Mouse (Mus musculus): ENCODE results near the gene Ppp2r5d. TPM values are rescaled to one million over a fixed set of nuclear protein-coding genes. Genes with fewer than 3 reads are reported as not detected.

Ppp2r5d gene
- total RNA-seq, 2 experiments from 2014 or later: 79.5 to 83.9 TPM

DNA sequence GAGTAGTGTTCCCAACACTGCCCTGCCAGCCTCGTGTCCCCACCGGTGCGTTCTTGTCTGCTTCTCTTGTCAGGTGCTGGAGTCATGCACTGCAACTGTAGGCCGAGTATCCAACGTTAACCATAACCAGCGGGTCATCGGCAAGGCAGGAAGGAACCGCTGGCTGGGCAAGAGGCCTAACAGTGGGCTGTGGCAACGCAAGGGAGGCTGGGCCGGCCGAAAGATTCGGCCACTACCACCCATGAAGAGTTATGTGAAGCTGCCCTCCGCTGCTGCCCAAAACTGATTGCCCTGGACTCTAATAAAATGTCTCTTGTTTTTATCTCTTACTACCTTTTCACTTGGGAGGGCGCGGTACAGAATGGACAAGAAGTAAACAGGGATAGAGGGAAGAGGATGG, 55.1 kb downstream of the Ppp2r5d start:
- no peak for TF ChIP-seq CTCF (IDR thresholded peaks at IDR 0.05)

DNA sequence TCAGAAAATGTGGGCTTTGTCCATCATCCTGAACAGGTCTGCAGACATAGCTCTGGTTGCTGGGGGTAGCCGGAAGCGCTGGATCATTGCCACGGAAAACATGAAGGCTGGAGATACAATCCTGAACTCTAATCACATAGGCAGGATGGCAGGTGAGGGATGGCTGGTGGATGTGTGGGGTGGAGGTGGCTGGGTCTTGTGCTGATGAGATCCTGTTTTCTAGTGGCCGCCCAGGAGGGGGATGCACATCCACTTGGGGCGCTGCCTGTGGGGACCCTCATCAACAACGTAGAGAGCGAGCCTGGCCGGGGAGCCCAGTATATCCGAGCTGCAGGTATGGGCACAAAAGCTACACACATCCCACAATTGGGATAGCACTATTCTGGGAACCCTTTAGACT, 56.5 kb downstream of the Ppp2r5d start:
- DNase-seq (ENCODE audit: extremely low spot score in 1 of 2, low spot score in 2 of 2): no peak
- Histone ChIP-seq H3K4me3 (no peak overlapping the region), H3K27ac (no peak overlapping the region)
- TF ChIP-seq CTCF (IDR thresholded peaks at IDR 0.05): no peak
- intact Hi-C loops (cut with DNase I): loop anchor here (10.0 kb wide), 1 partner anchor 94 kb away; the partner anchor contains the start of gene Srf

More for the DNA sequence above, 55.1 kb downstream of the Ppp2r5d start:
- peak overlapping the region; percentile 88 for H3K27ac ChIP-seq
- no peak for DNase-seq (ENCODE audit: extremely low spot score in 1 of 2, low spot score in 2 of 2)
- H3K4me3 ChIP-seq: peak overlapping the region; percentile 68
- intact Hi-C loops (cut with DNase I): loop anchor here (2.0 to 10.0 kb wide), 2 partner anchors 25 to 95 kb away; partner anchors contain the start of genes Rrp36 and Srf

DNA sequence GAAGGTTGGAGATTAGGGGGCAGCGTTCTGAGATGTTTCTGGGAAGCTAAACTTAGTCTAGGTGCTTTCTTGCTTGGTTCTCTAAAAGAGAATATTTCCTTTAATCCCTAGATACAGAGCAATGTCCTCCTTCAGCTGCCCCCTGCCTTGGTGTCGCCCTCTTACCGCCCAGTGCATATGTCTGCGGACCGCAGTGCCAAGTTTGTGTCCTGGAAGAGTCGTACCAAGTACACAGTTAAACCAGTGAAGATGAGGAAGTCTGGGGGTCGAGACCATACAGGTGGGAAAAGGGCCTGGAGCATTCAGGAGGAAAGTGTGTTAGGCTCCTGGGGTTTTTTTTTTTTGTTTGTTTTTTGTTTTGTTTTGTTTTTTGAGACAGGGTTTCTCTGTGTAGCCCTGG, 57.6 kb downstream of the Ppp2r5d start:
- H3K4me3 ChIP-seq: no peak overlapping the region
- intact Hi-C loops (cut with DNase I): loop anchor here (10.0 kb wide), 1 partner anchor 92 kb away; the partner anchor contains the start of gene Srf
- TF ChIP-seq CTCF (IDR thresholded peaks at IDR 0.05): no peak
- H3K27ac ChIP-seq: no peak overlapping the region
- no peak for DNase-seq (ENCODE audit: extremely low spot score in 1 of 2, low spot score in 2 of 2)

DNA sequence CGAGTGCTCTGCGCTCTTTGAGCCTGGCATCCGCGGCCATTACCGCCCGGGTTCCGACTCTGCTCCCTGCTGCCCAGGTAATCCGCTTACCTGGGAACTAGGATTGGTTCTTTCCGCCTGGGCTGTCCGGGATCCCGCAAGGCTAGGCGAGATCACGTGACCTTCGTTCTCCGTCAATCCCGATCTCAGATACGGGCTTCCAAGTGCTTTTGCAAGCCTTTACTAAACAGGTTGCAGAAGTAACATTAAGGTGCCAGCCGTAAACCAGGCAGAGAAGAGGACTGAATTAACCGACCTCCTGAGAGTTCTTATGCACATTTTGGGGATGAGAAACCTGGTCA, 58.6 kb downstream of the Ppp2r5d start:
- Histone ChIP-seq H3K27ac (peak overlapping the region; percentile 95), H3K4me3 (peak overlapping the region; percentile 100)
- TF ChIP-seq CTCF (IDR thresholded peaks at IDR 0.05): no peak
- intact Hi-C loops (cut with DNase I): loop anchor here (10.0 kb wide), 1 partner anchor 91 kb away; the partner anchor contains the start of gene Srf
- no peak for DNase-seq (ENCODE audit: extremely low spot score in 1 of 2, low spot score in 2 of 2)

DNA sequence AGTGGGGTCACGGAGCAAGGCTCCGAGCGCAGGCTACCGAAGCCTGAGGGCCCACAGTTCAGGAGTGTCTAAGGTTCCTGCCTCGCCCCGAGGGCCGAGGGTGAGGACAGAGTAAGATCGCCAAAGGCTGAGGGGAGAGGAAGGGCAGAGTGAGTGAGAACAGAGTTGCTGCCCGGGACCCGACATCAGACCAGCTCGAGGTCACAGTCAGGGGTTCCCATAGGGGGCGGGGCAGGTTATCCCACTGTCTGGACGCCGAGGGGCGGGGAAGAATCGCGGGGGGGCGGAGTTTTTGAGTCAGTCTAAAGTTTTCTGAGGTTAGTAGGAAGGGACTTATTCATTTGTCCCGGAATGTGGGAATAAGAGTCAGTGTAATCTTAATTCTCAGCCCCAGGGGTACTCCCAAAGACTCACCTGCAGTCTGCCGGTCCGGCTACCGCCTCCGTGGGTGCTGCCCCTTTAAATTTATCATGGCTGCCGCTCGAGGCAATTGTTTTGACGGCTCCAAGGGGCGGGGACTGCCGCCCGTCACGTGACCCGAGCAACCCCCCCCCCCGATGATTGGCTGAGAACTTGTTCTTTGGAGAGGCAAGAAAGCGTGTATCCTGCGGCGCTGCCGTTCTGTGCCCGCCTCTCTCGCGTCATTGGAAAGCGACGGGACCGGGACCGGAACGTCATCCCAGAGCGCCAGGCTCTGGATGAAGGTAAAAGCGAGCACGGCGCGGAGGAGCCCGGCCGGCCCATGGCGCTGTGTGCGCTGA, 59.2 kb downstream of the Ppp2r5d start, which contains the start of the genes Klc4 and Mrpl2:
Gene Klc4, minus strand, starts transcription at position 462 of the 761 bp plus-strand sequence.
Gene Mrpl2, plus strand, starts transcription at position 669 of the 761 bp plus-strand sequence.
- peak; percentile 98 to 100 for DNase-seq (ENCODE audit: extremely low spot score in 1 of 2, low spot score in 2 of 2)
- H3K27ac ChIP-seq: peak within 1 kb of the TSS; percentile 95
- intact Hi-C loops (cut with DNase I): loop anchor here (2.0 to 10.0 kb wide), 2 partner anchors 67 to 91 kb away; partner anchors contain the start of gene Srf
- peak within 1 kb of the TSS; percentile 100 for H3K4me3 ChIP-seq
- no peak; the same call in 1 of the 2 replicates for TF ChIP-seq CTCF (IDR thresholded peaks at IDR 0.05)

DNA sequence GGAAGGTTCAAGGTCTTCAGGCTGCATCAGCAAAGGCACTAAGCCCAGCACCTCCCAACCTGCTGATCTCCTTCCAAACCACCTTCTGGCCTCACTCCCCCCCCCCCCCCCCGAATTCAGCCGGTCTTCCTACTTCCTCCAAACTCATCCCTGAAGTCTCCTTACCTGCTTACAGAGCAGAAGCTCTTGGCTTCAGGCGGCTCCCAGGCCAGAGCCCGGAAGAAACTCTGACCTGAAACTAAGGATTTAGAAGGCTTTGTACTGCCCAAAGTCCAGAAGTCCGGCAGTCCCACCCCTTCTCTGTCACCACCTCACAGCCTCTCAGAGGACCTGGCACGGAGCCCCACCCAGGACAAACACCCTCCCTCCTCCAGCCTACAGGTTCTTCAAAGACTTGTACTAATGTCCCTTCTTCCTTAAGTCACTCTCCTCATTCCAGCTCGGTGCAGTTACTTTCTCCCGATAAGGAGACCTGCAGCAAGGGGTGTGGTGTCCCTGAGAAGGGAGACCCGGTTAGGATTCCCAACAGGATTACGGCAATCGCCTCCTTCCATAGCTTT, 59.9 kb downstream of the Ppp2r5d start:
- peak overlapping the region; percentile 80 for H3K27ac ChIP-seq
- no peak for DNase-seq (ENCODE audit: extremely low spot score in 1 of 2, low spot score in 2 of 2)
- peak overlapping the region; percentile 100 for H3K4me3 ChIP-seq
- intact Hi-C loops (cut with DNase I): loop anchor here (2.0 to 10.0 kb wide), 2 partner anchors 68 to 90 kb away; partner anchors contain the start of gene Srf
- no peak for TF ChIP-seq CTCF (IDR thresholded peaks at IDR 0.05)

DNA sequence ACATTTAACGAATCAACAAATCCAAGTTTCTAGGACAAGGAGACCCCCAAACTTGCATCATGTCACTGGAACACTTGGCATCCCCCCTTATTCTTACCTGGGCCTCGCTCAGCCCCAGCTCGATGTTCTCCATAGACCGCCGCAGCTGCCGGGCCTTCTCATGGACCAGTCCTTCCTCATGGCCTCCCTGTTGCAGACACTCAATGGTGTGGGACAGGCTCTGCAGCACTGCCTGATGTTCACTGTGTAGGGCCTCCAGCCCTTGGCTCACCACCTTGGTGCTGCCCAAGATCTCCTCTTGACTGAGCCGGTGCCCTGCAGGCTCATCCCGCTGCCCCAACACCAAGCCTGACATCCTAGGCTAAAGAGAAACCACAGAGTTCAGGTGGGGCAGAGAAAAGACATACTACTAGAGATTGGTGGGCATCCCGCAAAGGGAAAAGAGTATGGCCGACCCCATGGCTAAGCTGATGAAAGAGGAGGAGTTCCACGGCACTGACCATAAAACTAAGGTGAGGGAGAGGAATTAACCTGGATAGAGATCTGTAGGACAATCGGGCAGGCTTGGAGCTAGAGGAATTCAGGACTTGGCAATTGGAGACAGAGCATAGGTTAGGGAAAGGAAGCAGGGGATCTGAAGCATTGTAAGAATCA, 60.6 kb downstream of the Ppp2r5d start:
- no peak for DNase-seq (ENCODE audit: extremely low spot score in 1 of 2, low spot score in 2 of 2)
- no peak for TF ChIP-seq CTCF (IDR thresholded peaks at IDR 0.05)
- Histone ChIP-seq H3K27ac (no peak overlapping the region), H3K4me3 (no peak overlapping the region)
- intact Hi-C loops (cut with DNase I): loop anchor here (2.0 to 10.0 kb wide), 2 partner anchors 69 to 89 kb away; partner anchors contain the start of gene Srf

DNA sequence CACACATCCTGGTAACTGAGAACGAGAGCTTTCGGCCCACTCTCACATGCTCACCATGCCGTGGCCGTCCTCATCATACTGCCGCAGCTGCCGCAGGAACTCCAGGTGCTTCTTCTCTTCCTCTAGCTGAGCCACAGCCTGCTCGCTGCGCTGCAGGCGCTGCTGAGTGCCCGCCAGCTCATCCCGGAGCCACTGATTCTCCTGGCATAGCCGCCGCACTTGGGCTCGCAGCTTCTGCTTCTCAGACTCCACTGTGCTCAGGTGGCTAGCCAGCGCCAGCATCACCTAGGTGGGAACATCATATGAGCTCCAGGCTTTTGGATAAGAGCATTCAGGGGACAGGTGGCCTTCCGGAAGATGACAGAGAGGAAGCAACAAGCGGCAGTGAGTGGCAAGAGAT, 62.9 kb downstream of the Ppp2r5d start:
- no peak overlapping the region for H3K4me3 ChIP-seq
- intact Hi-C loops (cut with DNase I): loop anchor here (10.0 kb wide), 1 partner anchor 87 kb away; the partner anchor contains the start of gene Srf
- H3K27ac ChIP-seq: no peak overlapping the region
- TF ChIP-seq CTCF (IDR thresholded peaks at IDR 0.05): no peak
- DNase-seq (ENCODE audit: extremely low spot score in 1 of 2, low spot score in 2 of 2): no peak

DNA sequence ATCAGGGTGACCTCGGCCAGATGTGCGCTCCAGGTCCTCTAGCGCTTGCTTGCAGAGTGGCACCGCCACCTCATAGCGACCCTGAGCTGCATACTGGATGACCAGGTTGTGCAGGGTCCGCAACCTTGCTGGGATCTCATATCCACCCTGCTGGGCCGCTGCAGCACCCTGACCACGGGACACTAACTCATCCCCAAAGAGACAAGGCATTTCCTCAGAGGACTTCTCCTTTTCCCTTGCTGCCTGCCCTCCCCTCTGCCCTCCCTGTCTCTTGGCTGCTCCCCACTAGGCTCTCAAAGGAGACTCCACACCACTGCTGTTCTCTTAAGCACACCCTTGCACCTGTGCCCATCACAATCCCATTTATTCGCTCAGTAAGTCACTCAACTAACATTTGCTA, 65.0 kb downstream of the Ppp2r5d start:
- no peak for DNase-seq (ENCODE audit: extremely low spot score in 1 of 2, low spot score in 2 of 2)
- intact Hi-C loops (cut with DNase I): loop anchor here (10.0 kb wide), 1 partner anchor 85 kb away; the partner anchor contains the start of gene Srf
- H3K4me3 ChIP-seq: no peak overlapping the region
- H3K27ac ChIP-seq: no peak overlapping the region
- TF ChIP-seq CTCF (IDR thresholded peaks at IDR 0.05): no peak

DNA sequence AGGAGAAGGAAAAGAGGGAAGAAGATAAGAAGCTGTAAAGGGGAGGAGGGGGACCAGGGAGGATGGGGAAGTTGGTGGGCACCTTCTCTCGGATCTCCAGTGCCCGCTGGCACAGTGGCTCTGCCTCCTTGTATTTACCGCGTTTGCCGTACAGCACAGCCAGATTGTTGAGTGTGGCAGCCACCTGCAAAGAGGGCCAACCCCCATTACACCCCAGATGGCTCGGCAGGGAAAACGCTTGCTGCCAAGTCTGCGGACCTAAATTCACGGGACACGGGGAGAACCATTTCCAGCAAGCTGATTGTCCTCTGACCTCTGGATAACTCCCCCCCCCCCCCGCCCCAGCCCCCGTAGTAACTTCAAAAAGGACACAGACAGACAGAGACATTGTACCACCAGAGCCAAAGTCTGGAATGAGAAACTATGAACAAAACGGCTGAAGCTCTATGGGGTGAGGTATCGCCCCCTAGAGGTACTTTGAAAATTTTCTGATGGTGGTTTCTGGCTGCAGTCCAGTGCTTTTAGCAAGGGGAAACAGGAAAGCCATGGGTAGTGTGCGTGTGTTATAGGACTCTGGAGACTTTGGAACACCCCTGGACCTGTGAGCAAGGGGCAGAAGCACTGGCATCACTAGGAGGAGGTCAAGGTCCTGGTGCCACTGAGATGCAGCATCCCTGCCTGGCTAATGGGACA, 67.9 kb downstream of the Ppp2r5d start:
- TF ChIP-seq CTCF (IDR thresholded peaks at IDR 0.05): peak; percentile 74
- Histone ChIP-seq H3K4me3 (no peak overlapping the region), H3K27ac (no peak overlapping the region)
- intact Hi-C loops (cut with DNase I): loop anchor here (2.0 kb wide), 1 partner anchor 112 kb away; no protein-coding TSS in a partner anchor
- DNase-seq (ENCODE audit: extremely low spot score in 1 of 2, low spot score in 2 of 2): peak; percentile 54 to 55

Other genes with a start within 250 kb of the Ppp2r5d start
- 100 to 1,000 TPM; 136 to 148 TPM for gene Ttbk1, start 217.4 kb downstream of the Ppp2r5d start, total RNA-seq (2021)
- gene Dnph1, start 208.4 kb downstream of the Ppp2r5d start, total RNA-seq (2021): 1 to 10 TPM; 4.2 to 5.0 TPM
- 10 to 100 TPM; 66.6 to 70.1 TPM for gene Cul9, start 158.7 kb downstream of the Ppp2r5d start, total RNA-seq (2021)
- 10 to 100 TPM; 57.0 to 74.2 TPM for gene Srf, start 148.9 kb downstream of the Ppp2r5d start, total RNA-seq (2021)
- 1 to 10 TPM; 8.3 to 9.4 TPM for gene Ptk7, start 75.6 kb downstream of the Ppp2r5d start, total RNA-seq (2021)
- 10 to 100 TPM; 21.9 to 24.4 TPM for gene Klc4, start 59.1 kb downstream of the Ppp2r5d start, total RNA-seq (2021)
- gene Mrpl2, start 58.9 kb downstream of the Ppp2r5d start, total RNA-seq (2021): 10 to 100 TPM; 49.1 to 53.2 TPM
- gene Cul7, start 54.8 kb downstream of the Ppp2r5d start, total RNA-seq (2021): 10 to 100 TPM; 25.9 to 30.0 TPM
- gene Rrp36, start 30.8 kb downstream of the Ppp2r5d start, total RNA-seq (2021): 10 to 100 TPM; 14.9 to 15.7 TPM
- gene Mea1, start 26.3 kb downstream of the Ppp2r5d start, total RNA-seq (2021): 100 to 1,000 TPM; 114 to 122 TPM
- gene Klhdc3, start 24.2 kb downstream of the Ppp2r5d start, total RNA-seq (2021): 100 to 1,000 TPM; 195 to 200 TPM
- 10 to 100 TPM; 54.6 to 55.5 TPM for gene Pex6, start 6.4 kb upstream of the Ppp2r5d start, total RNA-seq (2021)
- 1 to 10 TPM in 1 of 2 experiments, under 1 TPM in 1; 0.70 to 2.1 TPM for gene Gnmt, start 24.1 kb upstream of the Ppp2r5d start, total RNA-seq (2021)
- 10 to 100 TPM; 65.1 to 68.1 TPM for gene Cnpy3, start 47.1 kb upstream of the Ppp2r5d start, total RNA-seq (2021)
- gene Ptcra, start 58.6 kb upstream of the Ppp2r5d start, total RNA-seq (2021): under 1 TPM in 1 of 2 experiments, not detected in 1; 0.28 TPM
- gene 2310039H08Rik, start 67.5 kb upstream of the Ppp2r5d start, total RNA-seq (2021): 1 to 10 TPM; 6.3 to 6.5 TPM
- gene Rpl7l1, start 77.6 kb upstream of the Ppp2r5d start, total RNA-seq (2021): 10 to 100 TPM; 36.7 to 51.5 TPM
- gene Bicral, start 153.4 kb upstream of the Ppp2r5d start, total RNA-seq (2021): 10 to 100 TPM; 57.5 to 59.7 TPM
- gene Tbcc, start 185.6 kb upstream of the Ppp2r5d start, total RNA-seq (2021): 10 to 100 TPM; 30.9 to 35.3 TPM
- not detected for gene Prph2, start 205.3 kb upstream of the Ppp2r5d start, total RNA-seq (2021)